Mouse (Mus musculus): ENCODE results near the gene Chn2. TPM values are rescaled to one million over a fixed set of nuclear protein-coding genes. Genes with fewer than 3 reads are reported as not detected.

The Chn2 gene
- polyA plus RNA-seq, 1 experiment = 5.6 TPM

DNA sequence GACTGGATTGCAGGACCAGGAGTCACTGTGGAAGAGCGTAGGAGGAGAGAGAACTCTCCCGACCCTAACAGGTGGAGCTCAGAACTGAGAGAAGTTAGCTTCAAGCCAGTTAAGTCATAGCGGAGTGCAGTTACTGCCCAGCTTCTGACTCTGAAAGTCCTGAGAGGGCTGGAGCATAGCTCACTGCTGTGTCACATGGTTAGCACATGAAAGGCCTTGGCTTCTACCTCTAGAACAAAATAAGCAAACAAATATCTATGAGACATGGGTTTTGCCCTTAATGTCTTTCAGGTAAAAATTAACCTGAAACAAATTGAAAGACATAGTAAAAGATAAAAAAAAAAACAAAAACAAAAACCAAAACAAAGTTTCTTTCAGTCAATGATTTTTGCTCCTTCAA lies 91.5 kb downstream of the Chn2 start:
- Histone ChIP-seq H3K4me3 (ENCODE audit: low read depth, low read length) (no peak overlapping the region), H3K36me3 (ENCODE audit: control insufficient read depth, insufficient read depth, low read length, poor library complexity, severe bottlenecking) (no peaks in the 10 kb centered on the region), H3K27ac (ENCODE audit: insufficient read depth, low read length) (no peak overlapping the region), H3K9ac (ENCODE audit: low read depth, poor library complexity, severe bottlenecking) (no peak overlapping the region), H3K9me3 (replicated peaks; ENCODE audit: control insufficient read depth, insufficient read depth, low read length, poor library complexity, severe bottlenecking) (no peaks in the 10 kb centered on the region), H3K4me1 (ENCODE audit: control insufficient read depth, insufficient read depth, low read length) (no peaks in the 10 kb centered on the region), H3K27me3 (ENCODE audit: control insufficient read depth, insufficient read depth, low read length, poor library complexity, severe bottlenecking) (no peaks in the 10 kb centered on the region)
- TF ChIP-seq POLR2A (IDR thresholded peaks at IDR 0.05; ENCODE audit: insufficient read depth, low read length) (no peak), EP300 (IDR thresholded peaks at IDR 0.05; ENCODE audit: insufficient read depth, low read depth, low read length) (no peak), CTCF (IDR thresholded peaks at IDR 0.05; ENCODE audit: low read depth, low read length) (no peak)

DNA sequence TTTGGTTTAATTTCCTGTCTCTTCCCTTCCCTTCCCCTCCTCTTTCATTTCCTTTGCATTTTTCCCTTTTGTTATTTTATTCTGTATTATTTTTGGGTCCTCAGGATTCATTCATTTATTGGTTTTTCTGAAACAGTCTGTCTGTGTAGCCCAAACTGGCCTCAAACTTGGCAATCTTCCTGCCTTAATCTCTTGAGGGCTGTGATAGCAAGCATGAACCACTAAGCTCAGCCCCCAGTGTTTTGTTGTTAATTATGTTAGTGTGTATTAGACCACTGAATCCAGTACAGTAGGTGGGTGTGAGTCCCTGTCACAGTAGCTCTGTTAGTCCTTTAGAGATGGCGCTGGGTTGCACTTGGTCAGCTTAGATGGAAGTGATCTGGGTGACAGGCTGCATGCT lies 93.2 kb downstream of the Chn2 start:
- Histone ChIP-seq H3K4me1 (ENCODE audit: control insufficient read depth, insufficient read depth, low read length) (no peaks in the 10 kb centered on the region), H3K9me3 (replicated peaks; ENCODE audit: control insufficient read depth, insufficient read depth, low read length, poor library complexity, severe bottlenecking) (no peaks in the 10 kb centered on the region), H3K4me3 (ENCODE audit: low read depth, low read length) (no peak overlapping the region), H3K27me3 (ENCODE audit: control insufficient read depth, insufficient read depth, low read length, poor library complexity, severe bottlenecking) (no peaks in the 10 kb centered on the region), H3K36me3 (ENCODE audit: control insufficient read depth, insufficient read depth, low read length, poor library complexity, severe bottlenecking) (no peaks in the 10 kb centered on the region), H3K9ac (ENCODE audit: low read depth, poor library complexity, severe bottlenecking) (no peak overlapping the region), H3K27ac (ENCODE audit: insufficient read depth, low read length) (no peak overlapping the region)
- TF ChIP-seq EP300 (IDR thresholded peaks at IDR 0.05; ENCODE audit: insufficient read depth, low read depth, low read length) (no peak), POLR2A (IDR thresholded peaks at IDR 0.05; ENCODE audit: insufficient read depth, low read length) (no peak), CTCF (IDR thresholded peaks at IDR 0.05; ENCODE audit: low read depth, low read length) (no peak)

DNA sequence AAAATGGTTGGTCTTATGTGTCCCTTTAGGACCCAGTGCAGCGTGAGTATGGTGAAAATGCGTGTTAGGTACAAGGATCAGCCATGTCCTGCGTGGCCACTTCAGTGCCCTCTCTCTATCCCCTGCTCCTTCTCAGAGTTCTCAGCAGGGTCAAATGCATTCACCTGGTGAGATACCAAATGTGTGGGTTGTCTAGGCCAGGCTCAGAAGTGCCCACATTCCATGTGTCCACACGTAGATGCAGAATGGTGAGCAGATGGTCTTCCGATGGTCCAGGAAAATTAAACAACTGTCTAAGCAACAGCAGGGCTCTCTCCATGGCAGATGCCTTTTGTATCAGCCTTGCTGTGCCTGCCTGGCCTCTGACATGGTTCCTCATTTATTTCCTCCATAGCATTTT lies 93.9 kb downstream of the Chn2 start:
- TF ChIP-seq POLR2A (IDR thresholded peaks at IDR 0.05; ENCODE audit: insufficient read depth, low read length) (no peak), EP300 (IDR thresholded peaks at IDR 0.05; ENCODE audit: insufficient read depth, low read depth, low read length) (no peak), CTCF (IDR thresholded peaks at IDR 0.05; ENCODE audit: low read depth, low read length) (no peak)
- Histone ChIP-seq H3K4me3 (ENCODE audit: low read depth, low read length) (no peak overlapping the region), H3K9me3 (replicated peaks; ENCODE audit: control insufficient read depth, insufficient read depth, low read length, poor library complexity, severe bottlenecking) (no peaks in the 10 kb centered on the region), H3K9ac (ENCODE audit: low read depth, poor library complexity, severe bottlenecking) (no peak overlapping the region), H3K27me3 (ENCODE audit: control insufficient read depth, insufficient read depth, low read length, poor library complexity, severe bottlenecking) (no peaks in the 10 kb centered on the region), H3K27ac (ENCODE audit: insufficient read depth, low read length) (no peak overlapping the region), H3K36me3 (ENCODE audit: control insufficient read depth, insufficient read depth, low read length, poor library complexity, severe bottlenecking) (no peaks in the 10 kb centered on the region), H3K4me1 (ENCODE audit: control insufficient read depth, insufficient read depth, low read length) (no peaks in the 10 kb centered on the region)

DNA sequence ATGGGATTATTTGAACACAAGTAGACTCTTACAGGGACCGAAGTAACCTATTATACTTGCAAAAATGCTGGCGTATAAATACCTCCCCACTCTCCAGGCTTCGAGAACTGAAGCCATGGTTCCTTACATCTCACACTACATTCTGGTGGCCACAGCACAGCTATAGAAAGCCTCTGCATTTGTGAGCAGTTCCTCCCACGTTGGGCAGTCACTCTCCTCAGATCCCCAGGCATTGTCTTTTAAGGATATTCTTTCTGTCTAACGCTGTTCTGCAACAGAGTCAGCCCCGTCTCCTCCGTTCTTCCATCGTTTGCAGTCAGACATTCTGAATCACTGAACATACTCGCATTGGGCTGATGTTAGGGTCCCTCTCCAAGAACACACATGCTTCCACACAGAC lies 98.8 kb downstream of the Chn2 start:
- H3K9ac ChIP-seq (ENCODE audit: low read depth, poor library complexity, severe bottlenecking) = no peak overlapping the region
- H3K4me3 ChIP-seq (ENCODE audit: low read depth, low read length) = no peak overlapping the region
- no peaks in the 10 kb centered on the region for H3K36me3 ChIP-seq (ENCODE audit: control insufficient read depth, insufficient read depth, low read length, poor library complexity, severe bottlenecking)
- H3K27me3 ChIP-seq (ENCODE audit: control insufficient read depth, insufficient read depth, low read length, poor library complexity, severe bottlenecking) = no peaks in the 10 kb centered on the region
- peaks cover 6% of the 10 kb centered on the region for H3K4me1 ChIP-seq (ENCODE audit: control insufficient read depth, insufficient read depth, low read length)
- TF ChIP-seq POLR2A (IDR thresholded peaks at IDR 0.05; ENCODE audit: insufficient read depth, low read length) = no peak
- TF ChIP-seq EP300 (IDR thresholded peaks at IDR 0.05; ENCODE audit: insufficient read depth, low read depth, low read length) = no peak
- no peaks in the 10 kb centered on the region for H3K9me3 ChIP-seq (replicated peaks; ENCODE audit: control insufficient read depth, insufficient read depth, low read length, poor library complexity, severe bottlenecking)
- H3K27ac ChIP-seq (ENCODE audit: insufficient read depth, low read length) = no peak overlapping the region

DNA sequence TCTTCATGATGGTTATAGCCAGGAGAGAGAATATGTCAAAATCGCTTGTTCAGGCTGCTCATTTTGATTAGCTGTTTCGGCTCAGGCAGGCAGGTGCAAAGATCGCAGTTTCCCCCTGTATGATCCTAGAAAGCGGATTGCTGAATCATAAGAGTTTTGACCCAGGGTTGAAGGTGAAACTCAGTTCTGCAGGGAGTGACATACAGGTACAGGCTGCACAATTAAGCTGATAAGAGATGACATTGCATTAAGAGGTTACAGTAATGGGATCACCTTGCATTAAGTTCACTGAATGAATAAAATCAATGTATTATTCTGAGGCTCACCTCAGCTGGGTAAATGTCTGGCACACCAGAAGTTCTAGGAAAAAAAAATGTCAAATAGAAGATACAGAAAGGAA lies 101.1 kb downstream of the Chn2 start:
- Histone ChIP-seq H3K27me3 (ENCODE audit: control insufficient read depth, insufficient read depth, low read length, poor library complexity, severe bottlenecking) (no peaks in the 10 kb centered on the region), H3K36me3 (ENCODE audit: control insufficient read depth, insufficient read depth, low read length, poor library complexity, severe bottlenecking) (no peaks in the 10 kb centered on the region), H3K4me1 (ENCODE audit: control insufficient read depth, insufficient read depth, low read length) (peaks cover 6% of the 10 kb centered on the region), H3K27ac (ENCODE audit: insufficient read depth, low read length) (no peak overlapping the region), H3K4me3 (ENCODE audit: low read depth, low read length) (no peak overlapping the region), H3K9me3 (replicated peaks; ENCODE audit: control insufficient read depth, insufficient read depth, low read length, poor library complexity, severe bottlenecking) (no peaks in the 10 kb centered on the region), H3K9ac (ENCODE audit: low read depth, poor library complexity, severe bottlenecking) (no peak overlapping the region)
- no peak for TF ChIP-seq POLR2A (IDR thresholded peaks at IDR 0.05; ENCODE audit: insufficient read depth, low read length)
- no peak for TF ChIP-seq CTCF (IDR thresholded peaks at IDR 0.05; ENCODE audit: low read depth, low read length)
- TF ChIP-seq EP300 (IDR thresholded peaks at IDR 0.05; ENCODE audit: insufficient read depth, low read depth, low read length) = no peak

DNA sequence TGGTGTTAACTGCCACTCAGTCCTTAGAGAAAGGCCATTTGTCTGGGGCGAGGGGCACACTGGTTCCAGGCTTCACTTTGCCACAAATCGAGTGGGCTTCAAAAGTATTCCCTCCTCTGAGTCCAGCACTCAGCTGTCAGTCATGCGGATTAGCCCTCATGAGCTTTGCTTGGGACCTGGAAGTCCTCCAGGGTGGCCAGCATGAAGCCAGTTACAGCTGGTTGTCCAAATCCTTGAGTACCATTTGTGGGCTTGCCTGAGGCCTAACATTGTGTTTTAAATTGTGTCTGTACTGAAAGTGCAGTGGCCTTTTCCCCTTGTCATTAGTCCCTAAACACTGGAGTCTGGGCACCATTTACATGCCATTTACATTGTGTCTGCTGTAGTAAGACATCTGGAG lies 101.8 kb downstream of the Chn2 start:
- H3K27ac ChIP-seq (ENCODE audit: insufficient read depth, low read length) = no peak overlapping the region
- H3K9me3 ChIP-seq (replicated peaks; ENCODE audit: control insufficient read depth, insufficient read depth, low read length, poor library complexity, severe bottlenecking) = no peaks in the 10 kb centered on the region
- peaks cover 6% of the 10 kb centered on the region for H3K4me1 ChIP-seq (ENCODE audit: control insufficient read depth, insufficient read depth, low read length)
- no peak for TF ChIP-seq CTCF (IDR thresholded peaks at IDR 0.05; ENCODE audit: low read depth, low read length)
- TF ChIP-seq EP300 (IDR thresholded peaks at IDR 0.05; ENCODE audit: insufficient read depth, low read depth, low read length) = peak; percentile 65; the same call in 1 of the 2 replicates
- no peak for TF ChIP-seq POLR2A (IDR thresholded peaks at IDR 0.05; ENCODE audit: insufficient read depth, low read length)
- H3K36me3 ChIP-seq (ENCODE audit: control insufficient read depth, insufficient read depth, low read length, poor library complexity, severe bottlenecking) = no peaks in the 10 kb centered on the region
- no peak overlapping the region for H3K9ac ChIP-seq (ENCODE audit: low read depth, poor library complexity, severe bottlenecking)
- no peak overlapping the region for H3K4me3 ChIP-seq (ENCODE audit: low read depth, low read length)
- no peaks in the 10 kb centered on the region for H3K27me3 ChIP-seq (ENCODE audit: control insufficient read depth, insufficient read depth, low read length, poor library complexity, severe bottlenecking)
